Mouse (Mus musculus): ENCODE measurements around the gene Ucn.

DNA sequence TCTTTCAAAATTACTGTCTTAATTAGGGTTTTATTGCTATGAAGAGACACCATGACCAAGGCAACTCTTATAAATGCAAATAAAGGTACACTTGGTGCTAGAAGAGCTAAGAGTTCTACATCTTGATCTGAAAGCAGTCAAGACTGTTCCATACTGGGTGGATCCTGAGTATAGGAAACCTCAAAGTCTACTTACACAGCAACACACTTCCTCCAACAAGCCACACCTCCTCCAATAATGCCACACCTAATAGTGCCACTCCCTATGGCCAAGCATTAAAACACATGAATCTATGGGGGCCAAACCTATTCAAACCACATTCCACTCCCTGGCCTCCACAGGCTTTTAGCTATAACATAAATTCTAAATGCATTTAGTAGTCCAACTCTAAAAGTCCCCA is 23.8 kb upstream of the Ucn start:
- no peak for TF ChIP-seq CTCF (IDR thresholded peaks at IDR 0.05)
- TF ChIP-seq EP300 (IDR thresholded peaks at IDR 0.05): no peak
